Mouse (Mus musculus): ENCODE results near the gene Ddx27.

The Ddx27 gene

GRCm38 (mm10) chr2:167062965-167063880 is 48.2 kb downstream of the Ddx27 start, which contains the start of gene Znfx1:
Gene Znfx1, minus strand, starts transcription at chr2:167063015.
- DNase-seq (ENCODE audit: low spot score in 2 of 2): peak; percentile 95 to 97

GRCm38 (mm10) chr2:167063906-167064496 is 49.0 kb downstream of the Ddx27 start:
- DNase-seq (ENCODE audit: low spot score in 2 of 2): no peak

- no peak for DNase-seq (ENCODE audit: low spot score in 2 of 2)
Measured at GRCm38 (mm10) chr2:167064601-167065295, 49.8 kb downstream of the Ddx27 start.

GRCm38 (mm10) chr2:167066031-167066430 is 51.0 kb downstream of the Ddx27 start:
- no peak for DNase-seq (ENCODE audit: low spot score in 2 of 2)

GRCm38 (mm10) chr2:167066528-167067516 is 51.8 kb downstream of the Ddx27 start:
- DNase-seq (ENCODE audit: low spot score in 2 of 2): no peak

- DNase-seq (ENCODE audit: low spot score in 2 of 2): peak in 1 of 2 experiments; percentile 33
Measured at GRCm38 (mm10) chr2:167067575-167067974, 52.6 kb downstream of the Ddx27 start.

- DNase-seq (ENCODE audit: low spot score in 2 of 2): no peak
Measured at GRCm38 (mm10) chr2:167070341-167070740, 55.3 kb downstream of the Ddx27 start.

GRCm38 (mm10) chr2:167071266-167071640 is 56.3 kb downstream of the Ddx27 start:
- no peak for DNase-seq (ENCODE audit: low spot score in 2 of 2)

- peak; percentile 83 to 89 for DNase-seq (ENCODE audit: low spot score in 2 of 2)
Measured at GRCm38 (mm10) chr2:167071641-167072601, 56.9 kb downstream of the Ddx27 start.

- DNase-seq (ENCODE audit: low spot score in 2 of 2): no peak
Measured at GRCm38 (mm10) chr2:167074587-167074986, 59.6 kb downstream of the Ddx27 start.

GRCm38 (mm10) chr2:167076352-167076751 is 61.4 kb downstream of the Ddx27 start:
- no peak for DNase-seq (ENCODE audit: low spot score in 2 of 2)

GRCm38 (mm10) chr2:167076759-167077158 is 61.8 kb downstream of the Ddx27 start:
- no peak for DNase-seq (ENCODE audit: low spot score in 2 of 2)

- DNase-seq (ENCODE audit: low spot score in 2 of 2): no peak
Measured at GRCm38 (mm10) chr2:167077199-167077962, 62.4 kb downstream of the Ddx27 start.

- DNase-seq (ENCODE audit: low spot score in 2 of 2): no peak
Measured at GRCm38 (mm10) chr2:167078486-167078885, 63.5 kb downstream of the Ddx27 start.

GRCm38 (mm10) chr2:167078931-167079495 is 64.0 kb downstream of the Ddx27 start:
- no peak for DNase-seq (ENCODE audit: low spot score in 2 of 2)

- no peak for DNase-seq (ENCODE audit: low spot score in 2 of 2)
Measured at GRCm38 (mm10) chr2:167079535-167080257, 64.7 kb downstream of the Ddx27 start.

- DNase-seq (ENCODE audit: low spot score in 2 of 2): no peak
Measured at GRCm38 (mm10) chr2:167080387-167080786, 65.4 kb downstream of the Ddx27 start.

GRCm38 (mm10) chr2:167081135-167081534 is 66.1 kb downstream of the Ddx27 start:
- peak; percentile 48 for DNase-seq (ENCODE audit: low spot score in 2 of 2)
